Mouse (Mus musculus) kidney, adult 2 months (tissue): ENCODE results near the gene Meioc.

ENCODE experiments used
- CTCF ChIP-seq: fragments of 200-500 bp; conservative IDR thresholded peaks from 2 replicates; pipeline ENCODE4 v1.5.1; 2011; ENCODE audit warnings: low read depth, mild to moderate bottlenecking, control low read depth, low read length, moderate library complexity, mixed read lengths; ENCODE audit not compliant: insufficient read depth, insufficient read length
- POLR2A ChIP-seq: fragments of 200-500 bp; IDR thresholded peaks from one replicate; pipeline ENCODE4 v1.6.1; 2011; ENCODE audit warnings: low read depth, low read length, control low read depth

GRCm38 (mm10) chr11:102731366-102731765 lies 67.8 kb downstream of the Meioc start:
- TF ChIP-seq CTCF (no peak), POLR2A (no peak)
